Mouse (Mus musculus): Measurements from ENCODE around the gene Gmnc.

DNA sequence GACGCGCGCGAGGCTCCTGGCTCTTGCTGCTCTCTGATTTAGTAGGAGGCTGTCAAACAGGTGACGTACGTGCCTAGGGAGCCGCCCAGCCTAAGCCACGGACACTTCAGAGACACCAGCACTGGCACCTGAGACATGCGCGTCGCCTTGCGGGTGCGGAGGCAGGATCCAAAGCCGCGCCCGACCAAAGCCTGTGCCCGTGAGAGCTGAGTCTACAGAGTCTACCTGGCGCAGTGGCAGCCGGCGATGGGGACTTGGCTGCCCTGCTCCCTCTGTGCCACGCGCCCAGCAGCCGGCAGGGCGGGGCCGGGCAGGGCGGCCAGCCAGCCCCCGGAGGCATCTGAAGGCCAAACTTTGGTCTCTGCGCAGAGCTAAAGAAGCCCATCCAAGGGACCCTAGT lies 23.5 kb downstream of the Gmnc start:
- TF ChIP-seq CTCF (IDR thresholded peaks at IDR 0.05; ENCODE audit: borderline replicate concordance, insufficient read depth, low read length) (no peak), POLR2A (IDR thresholded peaks at IDR 0.05; ENCODE audit: low read depth, low read length) (no peak)

Data from embryonic fibroblast, embryonic 13.5 days (primary cell).